Mouse (Mus musculus) heart, embryonic 13.5 days (tissue): Measurements from ENCODE around the gene Tex264. TPM values are rescaled to one million over a fixed set of nuclear protein-coding genes. Genes with fewer than 3 reads are reported as not detected.

Experiments
- ATAC-seq: fragments of 200-750 bp; cut with Nextera tagmentation; 2 replicates; pipeline ENCODE4 v1.8.0; 2017; ENCODE audit warnings: moderate TSS enrichment; ENCODE audit not compliant: insufficient number of reproducible peaks, low FRiP score, low TSS enrichment; ENCODE audit errors: extremely low read depth
- H3K27ac ChIP-seq: fragments of 300-500 bp; sonication (generic); replicated peaks from 2 replicates; pipeline ENCODE4 v1.5.1; 2015; ENCODE audit warnings: moderate library complexity, mild to moderate bottlenecking, inconsistent platforms
- H3K27me3 ChIP-seq: fragments of 300-500 bp; sonication (generic); replicated peaks from 2 replicates; pipeline ENCODE4 v1.6.1; 2015; ENCODE audit warnings: mild to moderate bottlenecking, inconsistent platforms
- H3K36me3 ChIP-seq: fragments of 300-500 bp; sonication (generic); 2 replicates; pipeline ENCODE4 v1.6.1; 2015; ENCODE audit warnings: mild to moderate bottlenecking, inconsistent platforms
- H3K4me1 ChIP-seq: fragments of 300-500 bp; sonication (generic); 2 replicates; pipeline ENCODE4 v1.6.1; 2015; ENCODE audit warnings: inconsistent platforms
- H3K4me2 ChIP-seq: fragments of 300-500 bp; sonication (generic); 2 replicates; pipeline ENCODE4 v1.6.1; 2015; ENCODE audit warnings: inconsistent platforms, mild to moderate bottlenecking, moderate library complexity
- H3K4me3 ChIP-seq: fragments of 300-500 bp; sonication (generic); 2 replicates; pipeline ENCODE4 v1.5.1; 2015; ENCODE audit warnings: moderate library complexity, mild to moderate bottlenecking, inconsistent platforms
- H3K9ac ChIP-seq: fragments of 300-500 bp; sonication (generic); 2 replicates; pipeline ENCODE4 v1.6.1; 2015; ENCODE audit warnings: inconsistent platforms, mild to moderate bottlenecking, moderate library complexity
- H3K9me3 ChIP-seq: fragments of 300-500 bp; sonication (generic); 2 replicates; pipeline ENCODE4 v1.6.1; 2016; ENCODE audit warnings: inconsistent platforms
- WGBS: fragments of 180-500 bp; shearing (Covaris S2); methylation state at CpG from one replicate; pipeline ENCODE4 v1.1.7; 2015; ENCODE audit warnings: mixed read lengths; 5-methylcytosine and 5-hydroxymethylcytosine counted together
- polyA plus RNA-seq: library from polyadenylated mRNA; unstranded; fragments of >200 nt; fragmentation: Nextera tagmentation; extraction: Ambion mirVana; gene quantifications from 2 replicates; pipeline ENCODE4 v1.2.1, GENCODE M21; 2015

The Tex264 gene
- polyA plus RNA-seq, 1 experiment from 2014 or later = 34.7 TPM

GRCm38 (mm10) chr9:106663200-106663599 lies 22.5 kb downstream of the Tex264 start:
- H3K9me3 ChIP-seq = no peaks in the 10 kb centered on the region
- no peak overlapping the region for H3K9ac ChIP-seq
- ATAC-seq = no peak
- H3K4me1 ChIP-seq = peaks cover 27% of the 10 kb centered on the region
- peak overlapping the region; percentile 50; the same call in 1 of the 2 replicates for H3K27ac ChIP-seq
- whole genome bisulfite sequencing = 39% methylated on average over 6 of the region's 6 CpGs
- H3K4me2 ChIP-seq = peak overlapping the region; percentile 36
- no peaks in the 10 kb centered on the region for H3K27me3 ChIP-seq
- peaks cover 87% of the 10 kb centered on the region for H3K36me3 ChIP-seq
- H3K4me3 ChIP-seq = no peak overlapping the region

DNA sequence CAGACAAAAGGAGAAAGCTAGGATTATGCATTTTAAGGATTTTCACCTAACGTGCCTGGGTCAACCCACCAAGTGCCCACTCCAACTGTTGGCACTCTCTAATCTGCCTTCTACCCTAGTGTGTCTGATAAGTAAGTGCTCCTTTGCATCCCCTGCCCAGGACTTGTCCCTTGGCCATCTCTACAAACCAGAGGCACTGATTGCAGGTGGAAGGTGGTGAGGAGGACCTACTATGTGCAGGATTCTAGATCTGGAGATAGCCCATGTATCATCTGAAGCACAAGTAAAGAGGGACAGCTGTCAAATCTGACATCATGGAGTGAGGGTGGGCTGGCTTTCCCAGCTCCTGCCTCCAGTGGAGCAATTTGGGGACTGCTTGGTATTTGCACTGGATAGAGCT lies 25.8 kb downstream of the Tex264 start:
- WGBS = 69% methylated on average over 1 of the region's 1 CpGs
- H3K4me1 ChIP-seq = peaks cover 38% of the 10 kb centered on the region
- H3K4me2 ChIP-seq = no peak overlapping the region
- H3K4me3 ChIP-seq = no peak overlapping the region
- peaks cover 58% of the 10 kb centered on the region for H3K36me3 ChIP-seq
- no peak overlapping the region for H3K9ac ChIP-seq
- no peaks in the 10 kb centered on the region for H3K9me3 ChIP-seq
- no peak overlapping the region for H3K27ac ChIP-seq
- peaks cover 23% of the 10 kb centered on the region for H3K27me3 ChIP-seq
- no peak for ATAC-seq

- no peak overlapping the region for H3K9ac ChIP-seq
- peaks cover 38% of the 10 kb centered on the region for H3K4me1 ChIP-seq
- 77% methylated on average over 7 of the region's 7 CpGs for WGBS
- H3K36me3 ChIP-seq = peaks cover 54% of the 10 kb centered on the region
- H3K27ac ChIP-seq = no peak overlapping the region
- no peak overlapping the region for H3K4me3 ChIP-seq
- H3K27me3 ChIP-seq = peaks cover 28% of the 10 kb centered on the region
- ATAC-seq = no peak
- H3K4me2 ChIP-seq = no peak overlapping the region
- H3K9me3 ChIP-seq = no peaks in the 10 kb centered on the region
Measured at GRCm38 (mm10) chr9:106659441-106659840, 26.3 kb downstream of the Tex264 start.

- H3K36me3 ChIP-seq = peaks cover 47% of the 10 kb centered on the region
- ATAC-seq = no peak
- H3K4me2 ChIP-seq = no peak overlapping the region
- no peak overlapping the region for H3K27ac ChIP-seq
- H3K9ac ChIP-seq = no peak overlapping the region
- WGBS = 20% methylated on average over 5 of the region's 5 CpGs
- peaks cover 21% of the 10 kb centered on the region for H3K4me1 ChIP-seq
- H3K4me3 ChIP-seq = no peak overlapping the region
- H3K9me3 ChIP-seq = no peaks in the 10 kb centered on the region
- peaks cover 46% of the 10 kb centered on the region for H3K27me3 ChIP-seq
Measured at GRCm38 (mm10) chr9:106657592-106657991, 28.1 kb downstream of the Tex264 start.

- WGBS = 11% methylated on average over 5 of the region's 5 CpGs
- no peak overlapping the region for H3K4me2 ChIP-seq
- no peak for ATAC-seq
Measured at GRCm38 (mm10) chr9:106656820-106657219, 28.9 kb downstream of the Tex264 start.

GRCm38 (mm10) chr9:106655884-106656720 lies 29.6 kb downstream of the Tex264 start, which contains the start of gene Grm2:
Gene Grm2, minus strand, starts transcription at chr9:106656082.
- Histone ChIP-seq H3K9ac (0 out of 2 replicates have a peak within 1 kb of the TSS, but pooled peaks have one; percentile 3), H3K9me3 (no peaks in the 10 kb centered on the region), H3K36me3 (peaks cover 33% of the 10 kb centered on the region), H3K4me2 (peak within 1 kb of the TSS; percentile 73), H3K4me1 (peaks cover 12% of the 10 kb centered on the region), H3K27ac (no peak within 1 kb of the TSS), H3K4me3 (peak within 1 kb of the TSS; percentile 45), H3K27me3 (peaks cover 57% of the 10 kb centered on the region)
- 1% methylated on average over 36 of the region's 44 CpGs for WGBS
- ATAC-seq = no peak

More at GRCm38 (mm10) chr9:106656820-106657219, 28.9 kb downstream of the Tex264 start:
- H3K36me3 ChIP-seq = peaks cover 40% of the 10 kb centered on the region
- H3K9ac ChIP-seq = no peak overlapping the region
- H3K27ac ChIP-seq = no peak overlapping the region
- peaks cover 19% of the 10 kb centered on the region for H3K4me1 ChIP-seq
- H3K27me3 ChIP-seq = peaks cover 53% of the 10 kb centered on the region
- H3K9me3 ChIP-seq = no peaks in the 10 kb centered on the region
- no peak overlapping the region for H3K4me3 ChIP-seq

- Histone ChIP-seq H3K27ac (no peak overlapping the region), H3K9ac (no peak overlapping the region), H3K4me3 (no peak overlapping the region), H3K4me2 (no peak overlapping the region), H3K27me3 (peaks cover 73% of the 10 kb centered on the region), H3K9me3 (no peaks in the 10 kb centered on the region), H3K36me3 (no peaks in the 10 kb centered on the region), H3K4me1 (peaks cover 11% of the 10 kb centered on the region)
- ATAC-seq = no peak
- WGBS = 67% methylated on average over 1 of the region's 1 CpGs
Measured at GRCm38 (mm10) chr9:106652720-106653119, 33.0 kb downstream of the Tex264 start.

DNA sequence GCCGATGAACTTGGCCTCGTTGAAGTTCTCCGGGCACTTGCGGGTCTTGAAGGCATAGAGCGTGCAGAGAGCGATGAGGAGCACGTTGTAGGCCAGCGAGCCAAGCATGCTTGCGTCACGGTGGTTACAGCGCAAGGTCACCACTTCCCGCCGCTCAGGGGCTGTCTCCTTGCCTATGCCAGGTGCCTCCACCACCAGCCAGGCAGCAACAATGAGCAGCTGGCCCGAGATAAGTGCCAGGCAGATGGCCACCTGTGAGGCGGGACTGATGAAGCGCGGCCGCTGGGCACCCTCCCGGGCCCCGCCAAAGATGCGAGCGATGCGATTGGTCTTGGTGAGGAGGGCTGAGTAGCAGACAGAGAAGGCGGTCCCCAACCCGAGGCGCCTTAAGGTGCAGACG lies 38.5 kb downstream of the Tex264 start:
- H3K4me1 ChIP-seq = no peaks in the 10 kb centered on the region
- no peak overlapping the region for H3K4me2 ChIP-seq
- no peak overlapping the region for H3K27ac ChIP-seq
- no peaks in the 10 kb centered on the region for H3K9me3 ChIP-seq
- 57% methylated on average over 27 of the region's 27 CpGs for WGBS
- H3K27me3 ChIP-seq = peaks cover 49% of the 10 kb centered on the region
- no peak overlapping the region for H3K4me3 ChIP-seq
- H3K36me3 ChIP-seq = no peaks in the 10 kb centered on the region
- ATAC-seq = no peak
- no peak overlapping the region for H3K9ac ChIP-seq

GRCm38 (mm10) chr9:106645684-106646271 lies 39.9 kb downstream of the Tex264 start:
- Histone ChIP-seq H3K4me1 (no peaks in the 10 kb centered on the region), H3K36me3 (no peaks in the 10 kb centered on the region), H3K27ac (no peak overlapping the region), H3K27me3 (peaks cover 40% of the 10 kb centered on the region), H3K4me3 (no peak overlapping the region), H3K9me3 (no peaks in the 10 kb centered on the region), H3K9ac (no peak overlapping the region), H3K4me2 (no peak overlapping the region)
- 72% methylated on average over 9 of the region's 9 CpGs for WGBS
- ATAC-seq = no peak

DNA sequence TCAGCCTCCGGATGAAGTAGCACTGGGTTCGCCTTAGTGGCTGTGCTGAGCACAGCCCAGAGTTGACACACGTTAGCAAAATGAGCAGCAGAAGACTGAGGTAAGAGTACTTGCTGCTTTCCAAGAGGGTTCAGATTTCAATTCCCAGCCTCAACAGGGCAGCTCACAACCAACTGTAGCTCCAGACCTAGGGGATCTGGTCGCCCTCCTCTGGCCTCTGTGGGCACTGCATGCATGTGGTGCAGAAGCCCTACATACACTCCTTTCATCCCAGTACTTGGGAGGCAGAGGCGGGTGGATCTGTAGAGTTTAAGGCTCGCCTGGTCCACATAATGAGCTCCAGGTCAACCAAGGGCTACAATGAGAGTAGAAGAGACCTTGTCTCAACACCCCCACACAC lies 41.9 kb downstream of the Tex264 start:
- Histone ChIP-seq H3K9ac (no peak overlapping the region), H3K4me2 (no peak overlapping the region), H3K27me3 (peaks cover 33% of the 10 kb centered on the region), H3K27ac (no peak overlapping the region), H3K9me3 (no peaks in the 10 kb centered on the region), H3K4me3 (no peak overlapping the region), H3K4me1 (0 out of 2 replicates have a peak, but pooled peaks cover 4% of the 10 kb centered on the region), H3K36me3 (no peaks in the 10 kb centered on the region)
- whole genome bisulfite sequencing = 60% methylated on average over 6 of the region's 6 CpGs
- ATAC-seq = no peak

DNA sequence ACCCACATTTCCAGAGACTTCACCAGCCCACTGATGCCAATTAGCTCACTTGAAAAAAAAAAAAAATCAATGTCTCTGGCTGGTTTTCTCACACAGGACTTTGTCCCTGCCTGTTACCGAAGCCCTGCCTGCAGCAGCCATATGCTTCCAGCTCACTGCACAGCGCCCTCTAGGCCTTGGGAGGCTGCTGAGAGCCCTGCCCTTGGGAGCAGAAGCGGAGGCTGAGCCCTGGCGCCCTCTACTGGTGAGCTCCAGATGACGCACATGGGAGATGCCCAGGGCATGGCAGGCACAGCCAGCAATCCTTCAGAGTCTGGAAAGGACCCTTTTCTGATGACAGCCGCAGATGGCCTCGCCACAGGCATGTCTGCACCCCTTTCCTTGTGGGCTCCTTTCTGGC lies 42.6 kb downstream of the Tex264 start:
- Histone ChIP-seq H3K9ac (no peak overlapping the region), H3K4me1 (0 out of 2 replicates have a peak, but pooled peaks cover 4% of the 10 kb centered on the region), H3K36me3 (no peaks in the 10 kb centered on the region), H3K27ac (no peak overlapping the region), H3K27me3 (peaks cover 30% of the 10 kb centered on the region), H3K9me3 (no peaks in the 10 kb centered on the region), H3K4me2 (no peak overlapping the region), H3K4me3 (no peak overlapping the region)
- ATAC-seq = no peak
- 36% methylated on average over 7 of the region's 7 CpGs for WGBS
